Mouse (Mus musculus): Measurements from ENCODE around the gene Teddm1b.

The Teddm1b gene

GRCm38 (mm10) chr1:153900860-153901730 is 26.9 kb downstream of the Teddm1b start:
- no peak for DNase-seq (ENCODE audit: low read depth in 1 of 2, low spot score in 2 of 2)

- DNase-seq (ENCODE audit: low read depth in 1 of 2, low spot score in 2 of 2), result no peak
These were observed 28.9 kb downstream of the Teddm1b start for GRCm38 (mm10) chr1:153903006-153903405.

GRCm38 (mm10) chr1:153904236-153904635 is 30.1 kb downstream of the Teddm1b start:
- DNase-seq (ENCODE audit: low read depth in 1 of 2, low spot score in 2 of 2), result no peak

- DNase-seq (ENCODE audit: low read depth in 1 of 2, low spot score in 2 of 2), result no peak
These were observed 31.7 kb downstream of the Teddm1b start for GRCm38 (mm10) chr1:153905884-153906283.

- no peak for DNase-seq (ENCODE audit: low read depth in 1 of 2, low spot score in 2 of 2)
These were observed 34.1 kb downstream of the Teddm1b start for GRCm38 (mm10) chr1:153908208-153908607.

GRCm38 (mm10) chr1:153908741-153909140 is 34.6 kb downstream of the Teddm1b start:
- DNase-seq (ENCODE audit: low read depth in 1 of 2, low spot score in 2 of 2), result no peak

GRCm38 (mm10) chr1:153909213-153909962 is 35.2 kb downstream of the Teddm1b start:
- no peak for DNase-seq (ENCODE audit: low read depth in 1 of 2, low spot score in 2 of 2)

- DNase-seq (ENCODE audit: low read depth in 1 of 2, low spot score in 2 of 2), result no peak
These were observed 35.8 kb downstream of the Teddm1b start for GRCm38 (mm10) chr1:153909963-153910291.

GRCm38 (mm10) chr1:153910423-153910822 is 36.3 kb downstream of the Teddm1b start:
- DNase-seq (ENCODE audit: low read depth in 1 of 2, low spot score in 2 of 2), result no peak

GRCm38 (mm10) chr1:153911276-153911795 is 37.2 kb downstream of the Teddm1b start:
- DNase-seq (ENCODE audit: low read depth in 1 of 2, low spot score in 2 of 2), result no peak

- DNase-seq (ENCODE audit: low read depth in 1 of 2, low spot score in 2 of 2), result no peak
These were observed 39.7 kb downstream of the Teddm1b start for GRCm38 (mm10) chr1:153913869-153914268.

GRCm38 (mm10) chr1:153918521-153919206 is 44.5 kb downstream of the Teddm1b start:
- DNase-seq (ENCODE audit: low read depth in 1 of 2, low spot score in 2 of 2), result no peak

GRCm38 (mm10) chr1:153921642-153922041 is 47.5 kb downstream of the Teddm1b start:
- DNase-seq (ENCODE audit: low read depth in 1 of 2, low spot score in 2 of 2), result no peak

- no peak for DNase-seq (ENCODE audit: low read depth in 1 of 2, low spot score in 2 of 2)
These were observed 48.5 kb downstream of the Teddm1b start for GRCm38 (mm10) chr1:153922571-153923021.

GRCm38 (mm10) chr1:153924395-153925385 is 50.5 kb downstream of the Teddm1b start:
- no peak for DNase-seq (ENCODE audit: low read depth in 1 of 2, low spot score in 2 of 2)
